Mouse (Mus musculus) naive thymus-derived CD4-positive, alpha-beta T cell, adult 2 months (primary cell): ENCODE measurements around the gene Cdpf1.
A peak's percentile ranks its signal among the peaks of the same experiment; 100 is the strongest.

ENCODE experiments used
- DNase-seq: peaks from one replicate; pipeline ENCODE4 v3.0.0-alpha.2; 2011; ENCODE audit warnings: low read depth

The Cdpf1 gene

GRCm38 (mm10) chr15:85765022-85765421 is 46.5 kb downstream of the Cdpf1 start:
- no peak for DNase-seq

- DNase-seq, result no peak
Observed at GRCm38 (mm10) chr15:85762761-85763160, 48.7 kb downstream of the Cdpf1 start.

GRCm38 (mm10) chr15:85757768-85758167 is 53.7 kb downstream of the Cdpf1 start:
- peak; percentile 12 for DNase-seq
